Mouse (Mus musculus): ENCODE data around the gene Mre11a.

Gene Mre11a

DNA sequence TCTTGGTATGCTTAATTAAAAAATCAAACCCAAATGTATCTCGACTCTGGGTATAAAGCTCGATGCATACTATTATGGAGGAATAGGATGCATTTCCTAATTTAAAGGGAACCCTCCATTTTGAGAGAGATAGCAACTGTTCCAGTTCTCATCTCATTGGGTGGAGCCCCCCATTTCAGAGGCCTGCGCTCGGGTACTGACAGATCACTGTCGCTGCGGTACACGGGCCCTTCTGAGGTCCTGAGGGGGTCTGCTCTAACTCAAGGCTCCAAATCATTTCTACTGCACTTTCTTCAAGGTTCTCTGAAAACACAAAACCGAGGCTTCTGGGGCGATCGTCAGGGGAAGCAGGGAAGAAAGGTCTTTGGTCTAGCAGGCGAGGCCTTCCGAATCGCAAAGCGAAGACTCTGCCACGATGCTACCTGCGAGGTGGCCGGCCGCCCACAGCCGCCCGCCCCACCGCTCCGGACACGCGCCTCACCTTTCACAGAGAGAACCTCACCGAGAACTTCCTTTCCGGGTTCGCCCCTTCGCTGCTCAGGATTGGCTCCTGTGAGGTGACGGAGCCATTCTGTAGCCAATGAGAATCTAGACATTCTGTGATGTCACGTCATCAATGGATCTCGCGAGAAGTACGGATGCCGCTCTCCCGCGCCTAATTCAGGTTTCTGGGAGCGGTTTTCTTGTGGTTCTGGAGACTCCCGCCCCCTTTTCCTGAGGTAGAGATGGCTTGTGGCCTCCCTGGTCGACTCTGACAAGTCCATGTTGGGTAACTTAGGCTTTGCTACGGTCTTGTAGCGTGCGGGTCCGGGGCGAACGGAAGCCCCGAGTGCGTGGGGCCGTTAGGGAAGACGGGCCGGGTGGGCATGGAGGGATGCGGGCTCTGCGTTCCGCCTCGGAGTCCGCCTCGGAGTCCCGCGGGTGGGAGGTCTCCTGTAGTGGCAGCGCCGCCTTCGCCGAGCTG, at the start of gene Mre11a, which contains the start of gene Ankrd49:
Gene Mre11a, plus strand, starts transcription at position 616 of the 964 bp plus-strand sequence.
Gene Ankrd49, minus strand, starts transcription at position 818 of the 964 bp plus-strand sequence.
- peak; percentile 77 to 87 for DNase-seq (ENCODE audit: low spot score in 2 of 2)

DNA sequence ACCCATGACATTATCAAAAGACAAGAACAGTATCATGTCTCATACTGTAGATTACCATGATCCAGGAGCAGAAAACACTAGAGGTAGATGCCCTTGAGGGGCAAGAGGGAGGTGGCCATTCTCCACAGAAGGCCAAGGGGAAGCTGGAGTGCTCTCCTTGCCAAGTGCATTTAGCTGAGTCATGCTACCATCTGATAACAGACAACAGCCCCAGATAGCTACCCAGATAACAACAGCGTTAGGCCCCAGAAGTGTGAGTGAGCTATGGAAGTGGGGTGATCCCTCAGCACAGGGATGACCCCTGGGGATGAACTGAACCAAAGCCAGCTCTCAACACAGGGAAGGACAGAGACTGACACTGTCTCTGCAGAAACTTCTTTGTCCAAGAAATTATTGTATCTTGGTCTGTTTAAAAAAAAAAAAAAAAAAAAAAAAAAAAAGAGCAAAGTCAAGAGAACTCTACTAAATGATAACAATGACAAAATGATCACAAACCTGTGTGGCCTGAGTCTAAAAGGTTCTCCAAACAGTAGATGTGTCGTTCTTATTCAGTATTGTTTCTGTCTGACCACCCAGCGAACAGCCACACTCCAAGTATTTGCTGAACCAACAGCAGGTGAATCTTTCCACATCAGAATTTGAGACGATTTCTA, 44.8 kb upstream of the Mre11a start:
- DNase-seq (ENCODE audit: low spot score in 2 of 2): no peak

DNA sequence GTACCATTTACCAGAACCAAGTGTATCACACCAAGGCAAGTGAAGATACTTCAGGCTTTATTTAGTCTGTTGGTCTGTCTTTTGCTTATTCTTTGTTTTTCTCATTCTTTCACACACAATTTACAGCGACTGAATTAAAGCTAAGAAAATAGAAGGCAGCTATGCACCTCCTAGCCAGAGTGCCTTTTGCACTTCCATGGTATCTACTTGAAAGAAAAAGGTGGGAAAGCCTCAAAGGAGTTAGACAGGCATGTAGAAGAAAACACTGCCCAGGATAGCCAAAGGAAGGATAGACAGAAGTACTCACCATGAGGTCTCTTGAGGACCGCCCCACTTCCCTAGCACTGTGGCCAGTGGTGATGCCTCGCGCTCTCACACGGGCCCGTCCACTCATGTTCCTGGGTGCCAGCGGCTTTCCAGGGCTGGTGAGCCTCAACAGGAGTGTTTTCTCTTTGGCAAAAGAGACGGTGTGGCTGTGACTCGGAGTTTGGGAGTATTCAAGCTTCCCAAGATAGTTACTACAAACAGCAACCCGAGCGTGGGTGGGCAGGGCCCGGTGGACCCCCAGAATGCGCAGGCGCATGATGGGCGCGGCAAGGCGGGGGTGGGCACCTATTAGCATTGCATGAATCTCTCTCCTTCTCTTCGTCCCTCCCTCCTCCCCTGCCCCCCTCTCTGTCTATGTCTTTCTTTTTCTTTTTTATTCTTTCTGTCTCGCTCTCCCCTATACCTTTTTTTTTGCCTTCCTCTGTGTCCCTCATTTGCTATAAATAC, 44.1 kb upstream of the Mre11a start, which contains the start of gene Piwil4:
Gene Piwil4, minus strand, starts transcription at position 583 of the 774 bp plus-strand sequence.
- DNase-seq (ENCODE audit: low spot score in 2 of 2): no peak

DNA sequence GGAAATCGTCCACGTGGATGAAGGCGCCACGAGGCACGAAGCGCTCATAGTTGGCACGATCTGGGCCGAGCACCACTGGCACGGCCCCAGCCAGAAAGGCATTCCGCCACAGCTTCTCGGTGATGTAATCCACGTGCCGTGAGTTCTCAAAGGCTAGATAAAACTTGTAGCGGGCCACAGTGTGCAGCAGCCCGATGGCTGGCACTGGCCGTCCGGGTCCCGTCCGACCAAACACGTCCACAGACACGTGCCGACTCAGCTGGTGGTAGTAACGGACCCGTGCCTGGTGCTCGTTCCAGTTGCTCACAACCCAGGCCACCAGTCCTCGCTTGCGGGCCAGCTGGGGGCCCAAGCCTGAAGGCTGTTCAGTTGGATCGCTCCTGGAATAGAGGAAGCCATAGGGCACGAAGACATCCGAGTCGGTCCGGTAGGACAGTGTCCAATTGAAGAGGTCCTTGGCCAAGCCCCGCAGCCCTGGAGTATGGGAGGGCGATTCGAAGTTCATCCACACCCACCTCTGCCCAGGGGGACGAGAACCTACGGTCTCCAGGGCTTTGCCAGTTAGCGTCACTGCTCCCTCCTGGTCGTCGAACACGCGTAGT, 33.5 kb upstream of the Mre11a start:
- no peak for DNase-seq (ENCODE audit: low spot score in 2 of 2)

- no peak for DNase-seq (ENCODE audit: low spot score in 2 of 2)
Observed at GRCm38 (mm10) chr9:14751503-14752000, 32.9 kb upstream of the Mre11a start.

- peak in 1 of 2 experiments; percentile 11 for DNase-seq (ENCODE audit: low spot score in 2 of 2)
Observed at GRCm38 (mm10) chr9:14752001-14752522, 32.4 kb upstream of the Mre11a start, which contains the start of gene Fut4. Fut4 (minus strand) TSS chr9:14752393.

DNA sequence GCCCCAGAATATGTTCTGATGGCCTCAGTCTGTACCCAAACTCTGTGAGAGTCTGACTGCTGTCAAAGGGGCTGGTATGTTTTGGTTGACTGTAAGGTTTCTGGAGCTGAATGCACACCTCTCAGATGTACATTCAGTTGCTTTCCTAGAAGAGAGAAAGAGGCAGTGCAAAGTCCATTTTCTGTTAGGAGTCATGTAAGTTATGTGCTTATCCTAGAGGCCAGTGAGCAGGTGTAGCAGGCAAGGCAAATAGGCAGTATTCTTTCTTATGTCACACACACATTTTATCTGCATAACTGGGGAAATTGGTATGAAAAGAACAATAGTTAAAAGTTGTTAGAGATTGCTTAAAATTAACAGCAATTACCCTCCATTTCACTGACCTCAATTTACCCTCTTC, 30.5 kb upstream of the Mre11a start:
- DNase-seq (ENCODE audit: low spot score in 2 of 2): no peak

- DNase-seq (ENCODE audit: low spot score in 2 of 2): no peak
Observed at GRCm38 (mm10) chr9:14754469-14754868, 30.0 kb upstream of the Mre11a start.

GRCm38 (mm10) chr9:14758590-14758989, 25.9 kb upstream of the Mre11a start:
- no peak for DNase-seq (ENCODE audit: low spot score in 2 of 2)

DNA sequence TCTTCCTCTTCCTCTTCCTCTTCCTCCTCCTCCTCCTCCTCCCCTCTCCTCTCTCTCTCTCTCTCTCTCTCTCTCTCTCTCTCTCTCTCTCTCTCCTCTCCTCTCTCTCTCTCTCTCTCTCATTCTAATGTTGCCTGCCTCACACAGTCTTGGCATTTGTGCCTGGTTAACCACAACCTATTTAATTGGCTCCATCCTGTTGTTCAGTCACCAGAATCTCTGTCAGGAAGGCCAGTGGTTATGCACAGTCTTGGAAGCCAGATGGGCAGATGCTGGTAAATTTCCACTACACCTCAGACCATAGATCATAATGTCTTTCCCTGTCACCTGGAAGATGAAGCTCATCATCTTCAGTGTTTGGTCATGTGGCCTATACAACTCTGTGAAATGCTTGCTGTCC, 25.2 kb upstream of the Mre11a start:
- DNase-seq (ENCODE audit: low spot score in 2 of 2): no peak

DNA sequence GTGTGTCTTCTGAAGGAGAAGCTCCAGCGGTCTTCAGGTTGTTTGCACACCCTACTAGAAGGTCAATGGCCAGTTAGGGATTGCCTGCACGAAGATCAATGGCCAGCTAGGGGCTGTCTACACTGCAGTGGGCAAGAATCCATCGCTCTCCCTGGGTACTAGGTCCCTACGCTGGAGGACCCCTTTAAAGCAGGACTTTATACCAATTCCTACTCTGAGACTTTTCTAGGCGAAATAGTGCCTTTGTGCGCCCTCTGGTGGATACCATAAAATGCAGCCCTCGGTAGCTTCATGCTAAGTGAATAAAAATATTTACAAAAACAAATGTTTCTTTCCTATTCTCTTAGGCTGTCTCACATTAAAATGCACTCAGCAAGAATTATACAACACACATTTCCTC, 19.7 kb upstream of the Mre11a start:
- no peak for DNase-seq (ENCODE audit: low spot score in 2 of 2)

- no peak for DNase-seq (ENCODE audit: low spot score in 2 of 2)
Observed at GRCm38 (mm10) chr9:14769811-14770210, 14.6 kb upstream of the Mre11a start.

- no peak for DNase-seq (ENCODE audit: low spot score in 2 of 2)
Observed at GRCm38 (mm10) chr9:14770803-14771471, 13.5 kb upstream of the Mre11a start, which contains the start of gene 1700012B09Rik. 1700012B09Rik (minus strand) TSS chr9:14771030.

- DNase-seq (ENCODE audit: low spot score in 2 of 2): no peak
Observed at GRCm38 (mm10) chr9:14772074-14772473, 12.4 kb upstream of the Mre11a start.

DNA sequence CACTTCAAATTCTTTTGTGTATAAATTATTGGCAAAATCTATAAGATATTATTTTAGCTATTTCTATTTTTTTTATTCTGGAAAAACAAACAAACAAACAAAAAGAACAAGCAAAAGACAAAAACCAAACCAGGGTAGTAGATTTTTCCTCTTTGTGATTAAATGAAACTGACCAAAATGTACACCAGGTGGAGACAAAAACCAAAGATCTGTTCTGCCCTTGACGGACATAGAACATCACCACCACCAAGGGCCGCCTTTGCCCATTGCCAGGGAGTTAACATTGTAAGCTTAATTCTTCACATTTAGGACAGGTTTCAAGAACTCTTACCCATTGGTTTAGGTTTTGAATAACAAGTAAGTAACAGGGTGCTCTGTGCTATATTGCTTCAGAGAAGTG, 10.6 kb upstream of the Mre11a start:
- DNase-seq (ENCODE audit: low spot score in 2 of 2): no peak

DNA sequence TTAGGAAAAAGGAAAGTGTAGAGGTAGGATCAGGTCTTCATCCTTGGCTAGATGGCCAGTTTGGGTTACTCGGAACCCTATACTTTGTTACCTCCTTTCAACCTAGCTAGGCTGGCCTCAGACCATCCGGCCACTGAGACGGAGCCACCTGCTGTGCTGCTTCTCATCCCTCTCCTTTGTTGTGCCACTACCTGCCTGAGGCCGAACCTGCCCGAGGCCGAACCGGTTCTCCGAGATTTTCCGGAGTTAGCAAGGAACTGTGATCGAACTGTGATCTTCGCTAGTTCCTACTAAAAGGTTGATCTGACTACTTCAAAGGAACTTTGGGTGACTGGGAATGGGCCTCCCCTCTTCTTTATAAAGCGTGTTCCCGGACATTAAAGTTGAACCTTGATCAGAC, 6.1 kb upstream of the Mre11a start:
- DNase-seq (ENCODE audit: low spot score in 2 of 2): no peak

DNA sequence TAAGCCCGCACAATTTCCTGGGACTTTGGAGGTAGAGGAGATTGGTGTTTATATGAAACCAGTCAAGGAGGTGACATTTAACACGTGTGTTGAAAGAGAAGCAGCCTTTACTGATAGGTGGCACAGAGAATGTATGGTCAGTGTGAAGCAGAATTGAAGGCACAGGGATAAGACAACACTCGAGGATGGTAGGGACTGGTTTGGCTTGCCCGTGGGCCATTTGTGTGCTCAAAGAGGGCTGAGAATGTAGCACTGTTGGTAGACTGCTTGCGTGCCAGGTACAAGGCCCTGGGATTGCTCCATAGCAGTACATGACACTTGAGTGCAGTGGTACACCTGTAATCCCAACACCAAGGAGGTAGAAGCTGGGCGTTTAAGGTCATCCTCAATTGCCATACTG, 2.9 kb downstream of the Mre11a start:
- DNase-seq (ENCODE audit: low spot score in 2 of 2): no peak

DNA sequence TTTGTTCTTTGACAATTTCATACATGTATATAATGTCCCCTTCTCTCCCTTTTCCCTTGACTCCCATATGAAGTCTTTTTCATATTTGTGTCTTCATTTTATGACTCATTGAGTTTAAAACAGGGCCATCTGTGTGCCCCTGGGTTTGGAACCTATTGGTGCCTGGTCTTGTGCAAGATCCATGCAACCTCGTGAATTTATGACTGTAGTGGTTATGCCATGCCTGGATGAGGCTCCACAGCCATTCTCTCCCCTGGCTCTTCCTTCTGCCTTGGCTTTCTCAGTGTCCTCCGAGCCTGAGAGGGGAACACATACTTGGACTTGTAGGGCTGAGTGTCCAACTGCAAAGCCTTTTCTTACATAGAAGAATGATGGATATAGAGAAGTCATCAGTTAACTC, 21.3 kb downstream of the Mre11a start:
- DNase-seq (ENCODE audit: low spot score in 2 of 2): no peak

DNA sequence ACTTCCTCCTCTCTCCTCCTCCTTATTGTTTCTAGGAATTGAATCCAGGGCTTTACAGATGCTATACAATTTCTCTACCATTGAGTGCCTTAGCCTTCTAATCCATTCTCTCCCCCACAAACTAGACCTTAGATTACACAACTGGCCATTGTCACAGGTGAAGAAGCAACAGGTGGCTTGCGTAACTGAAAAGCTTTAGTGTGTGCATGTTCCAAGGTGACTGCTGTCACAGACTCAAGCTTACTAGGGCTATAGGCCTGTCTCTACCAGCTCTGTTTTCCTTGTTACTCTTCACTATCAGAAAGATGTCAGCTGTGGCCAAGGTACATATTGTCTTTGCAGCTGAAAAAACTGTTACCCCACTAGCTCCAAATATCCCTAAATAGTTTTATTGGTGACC, 22.3 kb downstream of the Mre11a start:
- DNase-seq (ENCODE audit: low spot score in 2 of 2): no peak

- no peak for DNase-seq (ENCODE audit: low spot score in 2 of 2)
Observed at GRCm38 (mm10) chr9:14810111-14810510, 25.7 kb downstream of the Mre11a start.
